Mouse (Mus musculus) activated CD4-positive, CD25-positive, alpha-beta regulatory T cell, adult 4 months (primary cell): Measurements from ENCODE around the gene Spats2. TPM values are rescaled to one million over a fixed set of nuclear protein-coding genes. Genes with fewer than 3 reads are reported as not detected.
"Not testable (repeated sequence)": the region's sequence is repeated elsewhere in the genome, so short reads cannot be mapped to it uniquely, and the experiment has no call there.

Source experiments
- ATAC-seq: one replicate; pipeline ENCODE4 v1.8.0; 2017
- polyA plus RNA-seq, 2 experiments: library from polyadenylated mRNA; unstranded; fragments of 100-300 nt; shearing (Covaris generic); gene quantifications; one replicate each; pipeline ENCODE4 v1.2.1; 2017

The Spats2 gene
- polyA plus RNA-seq, 2 experiments from 2014 or later, result not detected

- no peak for ATAC-seq
Observed at GRCm38 (mm10) chr15:99139669-99140068, 14.0 kb downstream of the Spats2 start.

DNA sequence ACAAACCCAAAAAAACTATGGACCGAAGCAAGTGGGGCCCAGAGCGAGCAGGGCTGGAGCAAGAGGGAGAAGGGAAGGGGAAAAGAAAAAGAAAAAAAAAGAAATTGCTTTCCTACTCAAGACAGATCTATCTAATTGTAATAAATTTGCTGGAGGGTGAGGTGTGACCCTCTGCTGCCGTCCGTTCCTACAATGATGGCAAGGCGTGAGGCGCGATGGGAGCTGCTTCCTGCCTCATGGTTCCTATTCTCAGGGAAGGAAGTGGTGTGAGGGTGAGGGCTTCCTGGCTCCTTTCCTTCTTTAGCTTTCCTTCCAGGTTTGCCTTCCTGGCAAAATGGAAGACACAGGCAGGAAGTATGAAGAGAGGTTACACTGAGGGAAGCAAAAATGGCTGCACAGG lies 24.8 kb downstream of the Spats2 start:
- no peak for ATAC-seq

- no peak for ATAC-seq
Observed at GRCm38 (mm10) chr15:99151324-99151723, 25.6 kb downstream of the Spats2 start.

DNA sequence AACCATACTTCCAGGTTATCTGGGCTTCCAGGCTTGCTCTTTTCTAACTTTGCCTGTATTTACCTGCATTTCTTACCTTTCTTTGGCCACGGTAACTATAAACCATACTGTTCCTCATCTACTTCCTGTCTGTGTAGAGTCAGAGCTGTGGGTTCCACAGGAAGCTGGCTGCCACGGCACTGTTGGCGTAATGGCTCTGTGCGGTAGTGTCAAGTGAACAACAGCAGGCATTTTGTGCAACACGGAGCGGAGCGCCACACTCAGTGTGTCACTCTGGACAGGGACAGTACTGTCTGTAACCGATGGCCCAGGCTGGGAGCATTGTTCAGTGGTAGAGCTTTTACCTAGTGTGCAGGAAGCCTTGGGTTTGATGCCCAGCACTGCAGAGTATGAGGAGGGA lies 27.8 kb downstream of the Spats2 start:
- ATAC-seq, result no peak

DNA sequence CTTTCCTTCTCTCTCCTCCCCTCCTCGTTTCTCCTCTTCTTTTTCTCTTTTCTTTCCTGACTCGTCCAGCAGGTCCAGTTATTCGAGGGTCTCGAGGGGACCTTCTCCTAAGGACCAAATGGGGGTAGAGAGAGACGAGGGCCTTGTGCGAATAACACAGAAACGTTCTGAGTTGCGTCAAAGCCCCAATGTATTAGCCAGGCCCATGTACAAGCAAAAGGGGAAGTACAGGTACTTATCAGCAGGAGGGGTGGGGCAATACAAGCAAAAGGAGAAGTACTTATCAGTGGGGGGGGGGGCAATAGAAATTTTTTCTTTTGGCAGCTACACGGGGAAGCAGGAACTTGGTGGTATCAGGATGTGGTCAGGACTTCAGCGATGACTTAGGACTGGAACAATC lies 28.8 kb downstream of the Spats2 start:
- not testable (repeated sequence) for ATAC-seq

DNA sequence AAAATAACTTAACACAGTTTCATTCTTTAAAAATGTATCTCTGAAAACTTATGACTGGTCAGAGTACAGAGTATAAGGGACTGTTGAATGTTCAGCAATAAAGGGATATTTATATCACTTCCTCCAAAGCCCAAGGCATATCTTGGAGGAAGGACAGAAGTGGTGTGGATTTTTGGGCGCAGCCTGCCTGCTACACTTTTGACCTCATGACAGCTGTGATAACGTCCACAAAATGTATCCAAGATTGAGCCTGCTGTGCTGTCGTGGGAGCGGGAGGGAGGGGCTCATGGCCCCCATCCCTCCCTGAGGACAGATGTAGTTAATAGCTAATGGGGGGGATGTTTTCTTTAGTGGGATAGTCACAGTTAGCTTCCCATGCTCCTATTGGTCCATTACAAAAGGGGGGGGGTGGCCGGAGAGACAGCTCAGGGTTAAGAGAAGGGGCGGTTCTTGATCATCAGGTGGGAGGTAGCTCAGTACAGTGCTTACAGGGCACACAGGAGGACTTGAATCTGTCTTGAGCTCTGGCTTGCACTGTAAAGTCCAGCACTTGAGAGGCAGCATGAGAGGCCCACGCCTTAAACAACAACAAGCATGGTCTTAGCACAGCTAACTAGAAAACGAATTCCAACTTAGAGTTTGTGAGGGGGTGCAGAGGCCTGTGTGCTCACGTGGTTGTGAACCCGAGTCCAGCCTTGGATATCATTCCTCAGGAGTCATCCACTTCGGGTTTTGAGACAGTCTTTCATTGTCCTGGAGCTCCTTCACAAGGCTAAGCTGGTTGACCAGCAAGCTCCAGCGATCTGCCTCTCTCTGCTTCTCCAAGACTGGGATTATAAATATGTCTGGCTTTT lies 38.0 kb downstream of the Spats2 start:
- ATAC-seq, result no peak

GRCm38 (mm10) chr15:99172131-99172530 lies 46.4 kb downstream of the Spats2 start:
- ATAC-seq, result no peak

DNA sequence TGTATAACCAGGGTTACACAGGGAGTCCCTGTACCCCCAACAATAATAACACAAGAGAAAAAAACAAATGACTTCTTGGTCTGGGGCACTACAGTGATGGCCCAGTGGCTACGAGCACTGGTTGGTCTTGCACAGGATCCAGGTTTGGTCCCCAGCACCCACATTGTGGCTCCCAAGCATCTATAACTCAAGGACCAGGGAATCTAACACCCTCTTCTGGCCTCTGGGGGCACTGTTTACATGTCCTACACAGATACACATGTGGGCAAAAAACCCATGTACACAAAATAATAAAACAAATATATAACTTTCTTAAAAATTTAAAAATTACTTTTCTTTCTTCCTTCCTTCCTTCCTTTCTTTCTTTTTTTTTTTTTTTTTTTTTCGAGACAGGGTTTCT lies 53.9 kb downstream of the Spats2 start:
- no peak for ATAC-seq

DNA sequence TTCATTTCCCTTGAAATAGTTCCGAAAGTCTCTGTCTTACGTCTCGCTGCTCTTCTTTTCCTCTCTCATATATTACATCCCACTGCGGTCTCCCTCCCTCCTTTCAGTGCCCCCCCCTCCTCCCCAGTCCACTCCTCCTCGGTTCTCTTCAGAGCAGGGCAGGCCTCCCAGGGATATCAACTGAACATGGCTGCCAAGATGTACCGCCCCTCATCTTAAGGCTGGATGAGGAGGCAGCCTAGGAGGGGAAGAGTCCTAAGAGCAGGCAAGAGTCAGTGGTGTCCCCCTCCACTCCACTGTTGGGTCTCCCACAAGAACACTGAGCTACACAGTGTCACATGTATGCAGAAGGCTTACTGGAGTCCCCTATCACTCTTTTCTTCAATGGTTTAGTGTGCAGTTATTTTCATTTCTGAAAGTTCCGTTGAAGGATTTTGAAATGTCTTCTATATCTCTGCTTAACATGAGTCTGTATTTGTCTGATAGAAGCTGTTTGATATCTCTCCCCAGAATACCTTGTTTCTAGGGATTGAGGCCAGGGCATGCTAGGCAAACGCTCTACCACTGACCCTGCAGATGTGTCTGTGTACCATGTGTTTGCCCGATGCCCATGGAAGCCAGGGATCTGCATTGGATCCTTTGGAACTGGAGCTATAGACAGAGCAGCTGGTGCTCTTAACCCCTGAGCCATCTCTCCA lies 58.6 kb downstream of the Spats2 start:
- ATAC-seq, result no peak

DNA sequence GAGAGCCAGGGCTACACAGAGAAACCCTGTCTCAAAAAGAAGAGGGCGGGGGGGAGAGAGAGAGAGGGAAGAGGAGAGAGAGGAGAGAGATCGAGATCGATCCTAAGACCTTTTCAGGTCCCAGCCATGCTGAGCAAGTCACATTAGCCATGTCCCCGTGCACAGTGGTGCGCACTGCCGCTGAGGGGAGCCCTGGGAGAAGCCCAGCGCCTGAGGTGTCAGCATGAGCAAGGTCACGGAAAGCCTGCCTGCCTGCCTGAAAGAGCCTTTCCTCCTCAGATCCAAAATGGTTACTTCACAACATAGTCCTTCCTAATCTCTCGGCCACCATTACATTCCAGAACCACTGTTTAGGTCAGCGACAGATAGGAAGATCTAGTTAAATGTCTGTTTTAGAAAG lies 68.6 kb downstream of the Spats2 start:
- ATAC-seq, result no peak

GRCm38 (mm10) chr15:99195043-99195442 lies 69.3 kb downstream of the Spats2 start:
- no peak for ATAC-seq

- no peak for ATAC-seq
Observed at GRCm38 (mm10) chr15:99198761-99199160, 73.0 kb downstream of the Spats2 start.

DNA sequence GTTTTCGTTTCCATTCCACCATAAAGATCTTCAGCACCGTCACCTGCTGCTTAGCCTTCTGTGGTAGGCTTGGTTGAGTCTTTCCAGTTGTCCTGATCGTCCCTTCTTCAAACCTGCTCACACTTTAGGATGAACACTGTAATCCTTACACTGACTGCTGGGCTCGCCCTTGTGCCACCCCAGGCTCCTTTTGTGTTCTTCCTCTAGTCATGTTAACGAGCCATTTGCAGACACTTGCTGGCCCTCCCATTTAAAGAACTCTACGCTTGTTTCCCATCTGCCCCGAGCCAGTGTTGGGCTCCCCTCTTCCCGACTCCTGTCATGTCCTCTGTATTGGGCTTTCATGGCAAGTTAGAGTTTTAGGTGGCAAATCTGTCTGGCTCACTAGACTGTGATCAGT lies 80.2 kb downstream of the Spats2 start:
- no peak for ATAC-seq

GRCm38 (mm10) chr15:99213183-99213582 lies 87.5 kb downstream of the Spats2 start:
- ATAC-seq, result no peak

DNA sequence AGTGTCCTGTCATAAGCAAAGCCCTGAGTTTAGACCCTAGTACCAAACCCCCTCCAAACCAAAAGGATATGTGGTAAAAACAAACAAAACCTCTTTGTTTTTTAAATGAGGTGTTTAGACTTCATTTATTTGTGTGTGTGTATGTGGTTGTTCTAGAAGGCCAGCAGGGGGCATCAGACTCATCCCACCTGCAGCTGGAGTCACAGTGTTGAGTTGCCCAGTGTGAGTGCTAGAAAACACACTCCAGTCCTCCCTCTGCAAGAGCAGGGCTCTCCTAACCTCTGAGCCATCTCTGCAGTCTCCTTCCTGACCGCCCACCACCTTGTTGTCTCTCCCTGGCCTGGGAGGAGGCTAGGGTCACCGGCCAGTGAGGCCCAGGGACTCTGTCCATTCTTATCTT lies 89.2 kb downstream of the Spats2 start:
- no peak for ATAC-seq

GRCm38 (mm10) chr15:99215741-99216463 lies 90.2 kb downstream of the Spats2 start:
- no peak for ATAC-seq

GRCm38 (mm10) chr15:99217630-99218029 lies 91.9 kb downstream of the Spats2 start:
- no peak for ATAC-seq

DNA sequence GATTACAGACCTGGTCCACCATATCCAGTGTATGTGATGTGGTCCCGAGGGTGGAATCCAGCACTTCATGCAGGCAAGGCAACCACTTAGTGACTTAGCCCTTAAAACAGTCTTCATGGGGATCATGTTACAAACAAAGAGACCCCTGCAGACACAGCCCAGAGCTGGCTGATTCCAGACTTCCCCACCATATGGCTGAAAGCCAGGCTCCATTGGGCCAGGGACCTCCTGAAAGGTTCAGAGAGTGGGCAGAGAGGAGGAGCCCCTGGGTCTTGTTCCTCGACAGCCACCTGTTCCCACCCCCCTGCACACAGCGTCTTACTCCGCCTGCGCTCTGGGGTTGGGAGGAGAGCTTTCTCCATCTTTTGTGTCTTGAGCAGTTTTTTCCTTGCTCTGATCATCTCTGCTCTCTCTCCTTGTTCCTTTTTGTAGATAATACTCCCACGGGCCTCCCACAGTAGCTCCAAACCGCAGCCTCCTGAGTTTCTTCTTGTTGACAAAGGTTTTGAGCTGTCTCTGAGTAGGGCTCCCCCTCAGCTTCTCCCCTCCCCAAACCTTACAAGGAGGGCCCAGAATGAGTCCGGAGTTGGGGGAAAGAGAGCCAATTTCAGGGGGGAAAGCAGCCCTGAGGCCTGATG lies 95.7 kb downstream of the Spats2 start:
- ATAC-seq, result no peak

- no peak for ATAC-seq
Observed at GRCm38 (mm10) chr15:99222794-99223584, 97.3 kb downstream of the Spats2 start.

GRCm38 (mm10) chr15:99223585-99224207 lies 98.0 kb downstream of the Spats2 start:
- ATAC-seq, result peak; percentile 37

DNA sequence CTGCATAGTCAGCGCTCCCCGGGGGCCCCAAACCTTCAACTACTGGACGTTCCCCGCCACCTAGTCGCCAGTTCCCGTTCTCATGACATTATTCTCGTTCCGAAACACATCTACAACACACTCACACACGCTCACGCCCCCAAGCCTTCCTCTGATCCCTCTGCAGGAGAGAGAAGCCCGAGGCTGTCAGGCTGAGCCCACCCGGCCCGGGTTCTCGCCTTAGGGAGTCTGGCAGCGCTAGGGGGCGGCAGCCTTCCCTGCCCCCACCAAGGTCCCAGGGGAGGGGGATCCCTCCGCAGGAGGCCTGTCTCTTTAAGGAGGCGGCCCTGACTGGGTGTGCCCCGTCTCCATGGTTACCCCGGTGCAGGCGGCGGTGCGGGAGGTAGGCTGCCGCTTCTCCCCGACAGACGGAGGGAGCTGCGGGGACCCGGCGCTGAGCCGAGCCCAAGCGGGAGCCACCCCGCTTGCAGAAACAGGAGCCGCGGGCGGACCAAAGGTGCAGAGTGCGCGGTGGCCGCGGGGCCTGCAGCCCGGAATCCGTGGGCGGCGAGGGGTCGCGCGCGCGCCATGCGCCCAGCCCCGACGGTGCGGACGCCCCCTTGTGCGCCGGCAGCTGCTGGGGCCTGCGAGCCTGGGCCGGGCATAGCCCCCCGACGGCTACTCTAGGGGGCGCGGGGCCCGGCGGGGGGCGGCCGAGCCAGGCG lies 98.6 kb downstream of the Spats2 start, which contains the start of gene Kcnh3:
Gene Kcnh3, plus strand, starts transcription at position 654 of the 704 bp plus-strand sequence.
- ATAC-seq, result peak; percentile 68
